Mouse (Mus musculus): ENCODE measurements at regions not wholly inside any gene's neighbourhood (a gene's known extent, or its start where the extent isn't known, plus 50 kb on each side); places are given as distances from the start of the nearest gene placed in this dataset.

DNA sequence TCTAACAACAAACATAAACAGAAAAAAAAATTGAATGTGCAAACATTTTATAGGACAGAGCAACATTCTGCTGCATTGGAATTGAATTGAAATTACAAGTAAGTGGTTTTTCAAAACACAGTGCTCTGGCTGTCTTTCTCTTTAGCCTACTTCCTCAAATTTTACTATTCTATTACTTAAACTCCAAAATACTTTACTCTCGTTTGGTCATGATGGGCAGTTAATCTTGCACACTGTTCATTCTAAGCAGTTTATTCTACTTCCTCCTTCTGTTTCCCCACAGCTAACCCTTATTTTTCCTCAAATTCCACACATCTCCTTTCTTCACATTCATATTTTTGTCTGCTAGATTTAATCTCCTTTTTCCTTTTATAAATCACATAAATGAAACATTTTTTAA, 454.0 kb upstream of the Kcnd2 start:
- 18% methylated on average over 1 of the region's 1 CpGs for WGBS
- ATAC-seq (ENCODE audit: low FRiP score, low TSS enrichment): no peak
- Histone ChIP-seq H3K36me3 (ENCODE audit: insufficient read depth, low read length) (no peaks in the 10 kb centered on the region), H3K4me3 (ENCODE audit: low read length) (no peak overlapping the region), H3K4me2 (replicated peaks; ENCODE audit: low read depth, low read length) (no peak overlapping the region), H3K9ac (replicated peaks; ENCODE audit: low read length) (no peak overlapping the region), H3K27ac (ENCODE audit: low read length) (no peak overlapping the region), H3K9me3 (ENCODE audit: low read length) (no peaks in the 10 kb centered on the region), H3K4me1 (ENCODE audit: insufficient read depth, low read length) (no peaks in the 10 kb centered on the region), H3K27me3 (ENCODE audit: insufficient read depth, low read length) (no peaks in the 10 kb centered on the region)

DNA sequence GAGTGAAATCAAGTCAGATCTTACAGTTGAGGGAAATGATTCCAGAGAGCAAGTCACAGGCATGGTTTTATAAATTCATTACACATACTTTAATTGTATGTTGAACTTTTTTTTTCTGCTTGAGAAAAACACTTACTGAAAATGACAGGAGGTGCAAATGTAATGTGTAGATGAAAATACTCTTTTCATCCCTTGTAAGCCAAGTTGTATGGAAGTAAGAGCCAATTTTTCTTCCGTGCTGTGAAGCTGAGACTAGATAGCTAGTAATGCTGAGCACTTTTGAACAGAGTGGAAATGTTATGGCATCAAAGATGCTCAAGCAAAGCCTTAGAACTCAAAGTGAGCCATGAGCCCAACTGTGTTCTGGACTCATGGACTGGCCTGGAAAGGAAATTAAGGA, 439.4 kb upstream of the Kcnd2 start:
- H3K27me3 ChIP-seq (ENCODE audit: insufficient read depth, low read length): no peaks in the 10 kb centered on the region
- no peak overlapping the region for H3K27ac ChIP-seq (ENCODE audit: low read length)
- no peak overlapping the region for H3K9ac ChIP-seq (replicated peaks; ENCODE audit: low read length)
- H3K4me3 ChIP-seq (ENCODE audit: low read length): no peak overlapping the region
- H3K4me2 ChIP-seq (replicated peaks; ENCODE audit: low read depth, low read length): no peak overlapping the region
- no peak for ATAC-seq (ENCODE audit: low FRiP score, low TSS enrichment)
- no peaks in the 10 kb centered on the region for H3K4me1 ChIP-seq (ENCODE audit: insufficient read depth, low read length)
- H3K36me3 ChIP-seq (ENCODE audit: insufficient read depth, low read length): no peaks in the 10 kb centered on the region
- H3K9me3 ChIP-seq (ENCODE audit: low read length): no peaks in the 10 kb centered on the region
- 82% methylated on average over 1 of the region's 1 CpGs for WGBS
